ENCODE assay signal across 8 mouse cellular contexts in the genomic region with DNA sequence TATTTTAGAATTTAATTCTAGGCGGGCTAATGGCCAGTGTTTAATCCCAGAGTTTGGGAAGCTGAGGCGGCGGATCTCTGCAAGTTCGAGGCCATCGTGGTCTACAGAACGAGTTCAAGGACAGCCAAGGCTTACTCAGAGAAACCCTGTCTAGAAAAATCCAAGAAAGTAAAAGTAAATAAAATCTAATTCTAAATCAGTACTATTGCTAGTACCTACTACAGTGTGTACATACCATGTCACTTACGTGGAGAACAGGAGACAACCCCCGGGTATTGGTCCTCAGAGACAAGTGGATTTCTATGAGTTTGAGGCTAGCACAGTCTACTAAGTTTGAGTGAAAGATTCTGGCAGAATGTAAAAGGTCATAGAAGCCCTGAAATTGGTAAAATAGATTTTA. TPM values are rescaled to one million over a fixed set of nuclear protein-coding genes. Genes with fewer than 3 reads are reported as not detected.
DNase-seq lines count a peak whose midpoint lies in the region; ATAC-seq and TF ChIP-seq lines count a peak whose summit lies in the region.

No protein-coding gene starts in this region.

- peak overlapping the region; percentile 91 for H3K27ac ChIP-seq in heart, adult 2 months
- H3K27ac ChIP-seq in thymus, adult 2 months (ENCODE audit: control insufficient read depth, insufficient read depth, low read length), result peak overlapping the region; percentile 72
- peak overlapping the region; percentile 87 for H3K27ac ChIP-seq in liver, embryonic 12.5 days

- intact Hi-C loops in heart, adult 2 months (cut with DNase I), result no loop called here
- intact Hi-C loops in heart, postnatal 36 days (cut with DNase I), result no loop called here

- no peaks in the 10 kb centered on the region for H3K27me3 ChIP-seq in heart, adult 2 months (ENCODE audit: control insufficient read depth, insufficient read depth, low read length)
- H3K27me3 ChIP-seq in thymus, adult 2 months (ENCODE audit: control insufficient read depth, insufficient read depth, low read length), result no peaks in the 10 kb centered on the region
- no peaks in the 10 kb centered on the region for H3K27me3 ChIP-seq in liver, embryonic 12.5 days (replicated peaks)

- H3K4me3 ChIP-seq in heart, adult 2 months, result peak overlapping the region; percentile 88
- H3K4me3 ChIP-seq in thymus, adult 2 months (ENCODE audit: control insufficient read depth, insufficient read depth, low read length), result peak overlapping the region; percentile 78
- peak overlapping the region; percentile 89 for H3K4me3 ChIP-seq in liver, embryonic 12.5 days

- H3K36me3 ChIP-seq in heart, adult 2 months (ENCODE audit: control insufficient read depth, insufficient read depth, low read length), result peaks cover 6% of the 10 kb centered on the region; the same call in 1 of the 2 replicates
- H3K36me3 ChIP-seq in thymus, adult 2 months (ENCODE audit: control insufficient read depth, insufficient read depth, low read length), result peaks cover 15% of the 10 kb centered on the region
- H3K36me3 ChIP-seq in liver, embryonic 12.5 days, result peaks cover 27% of the 10 kb centered on the region

- no peak for DNase-seq in heart, adult 2 months
- no peak for DNase-seq in heart, postnatal 36 days
- no peak for DNase-seq in thymus, adult 2 months
- DNase-seq in thymus, postnatal 4 days, result no peak
- no peak for DNase-seq in right cerebral cortex, postnatal 25 days
- DNase-seq in kidney, adult 11 months, result no peak
- no peak for DNase-seq in gastrocnemius, adult 8-10 months (ENCODE audit: low spot score in 2 of 2)

- no peak for TF ChIP-seq EP300 in heart, adult 2 months (IDR thresholded peaks at IDR 0.05; ENCODE audit: insufficient read depth, low read depth, low read length)

- WGBS in heart, adult 2 months, result 31% methylated on average over 8 of the region's 8 CpGs
- WGBS in thymus, adult 2 months, result 32% methylated on average over 8 of the region's 8 CpGs
- 22% methylated on average over 8 of the region's 8 CpGs for WGBS in liver, embryonic 12.5 days (ENCODE audit: insufficient replicate concordance)

- no peak for TF ChIP-seq CTCF in heart, adult 2 months (IDR thresholded peaks at IDR 0.05)
- no peak for TF ChIP-seq CTCF in thymus, adult 2 months (IDR thresholded peaks at IDR 0.05; ENCODE audit: borderline replicate concordance, control insufficient read depth, extremely low read depth, insufficient read depth, low read length, poor library complexity)

- no peaks in the 10 kb centered on the region for H3K79me2 ChIP-seq in heart, adult 2 months (replicated peaks; ENCODE audit: control insufficient read depth, insufficient read depth, low read length)

- peaks cover 2% of the 10 kb centered on the region for H3K4me1 ChIP-seq in heart, adult 2 months (ENCODE audit: control insufficient read depth, insufficient read depth, low read length)
- peaks cover 5% of the 10 kb centered on the region; the same call in 1 of the 2 replicates for H3K4me1 ChIP-seq in thymus, adult 2 months (replicated peaks; ENCODE audit: control insufficient read depth, insufficient read depth, low read length)
- peaks cover 25% of the 10 kb centered on the region for H3K4me1 ChIP-seq in liver, embryonic 12.5 days

- no peak for ATAC-seq in liver, embryonic 12.5 days

- H3K9me3 ChIP-seq in liver, embryonic 12.5 days (replicated peaks), result no peaks in the 10 kb centered on the region

- peak overlapping the region; percentile 69 for H3K9ac ChIP-seq in heart, adult 2 months (ENCODE audit: low read depth, low read length)
- peak overlapping the region; percentile 85 for H3K9ac ChIP-seq in liver, embryonic 12.5 days

- peak overlapping the region; percentile 82 for H3K4me2 ChIP-seq in liver, embryonic 12.5 days

- no peak for TF ChIP-seq POLR2A in heart, adult 2 months (IDR thresholded peaks at IDR 0.05; ENCODE audit: insufficient read depth, low read depth, low read length)
- TF ChIP-seq POLR2A in thymus, adult 2 months (IDR thresholded peaks at IDR 0.05; ENCODE audit: control insufficient read depth, extremely low read depth, insufficient read depth, low read length, poor library complexity), result no peak

RNA-seq across cellular contexts. Expression of a gene that starts 0.5 kb away (rescaled TPM):
- 10 to 100 TPM; 12.0 TPM for total RNA-seq in heart, adult 2 months (2021)
- 2.5 and 4.2 TPM in 2 replicates for polyA plus RNA-seq in heart, adult 2 months (2012; rRNA removed)
- 10 to 100 TPM; 10.4 to 13.1 TPM for total RNA-seq in heart, postnatal 36 days (2021)
- polyA plus RNA-seq in thymus, adult 2 months (2012; rRNA removed), result 6.5 and 6.8 TPM in 2 replicates
- polyA plus RNA-seq in liver, embryonic 12.5 days (2016; fragmentation: Nextera tagmentation; extraction: Ambion mirVana), result 23.1 and 24.1 TPM in 2 replicates
- 1 to 10 TPM; 8.0 to 8.9 (median 8.4) TPM for total RNA-seq in gastrocnemius, adult 8-10 months (2022)

RNA-seq across cellular contexts. Expression of a gene that starts 8.6 kb away (rescaled TPM):
- total RNA-seq in heart, adult 2 months (2021), result 10 to 100 TPM; 47.1 to 50.7 TPM
- polyA plus RNA-seq in heart, adult 2 months (2012; rRNA removed), result 15.1 and 30.1 TPM in 2 replicates
- total RNA-seq in heart, postnatal 36 days (2021), result 10 to 100 TPM; 50.8 to 52.1 TPM
- 17.0 and 18.9 TPM in 2 replicates for polyA plus RNA-seq in thymus, adult 2 months (2012; rRNA removed)
- polyA plus RNA-seq in liver, embryonic 12.5 days (2016; fragmentation: Nextera tagmentation; extraction: Ambion mirVana), result 140 and 142 TPM in 2 replicates
- total RNA-seq in gastrocnemius, adult 8-10 months (2022), result 10 to 100 TPM; 54.8 to 66.4 (median 63.5) TPM

RNA-seq across cellular contexts. Expression of a gene that starts 10.0 kb away (rescaled TPM):
- total RNA-seq in heart, adult 2 months (2021), result 10 to 100 TPM; 14.4 to 15.6 TPM
- polyA plus RNA-seq in heart, adult 2 months (2012; rRNA removed), result 2.9 and 6.1 TPM in 2 replicates
- 10 to 100 TPM; 14.4 to 16.0 TPM for total RNA-seq in heart, postnatal 36 days (2021)
- polyA plus RNA-seq in thymus, adult 2 months (2012; rRNA removed), result 11.2 and 14.1 TPM in 2 replicates
- 21.0 and 22.9 TPM in 2 replicates for polyA plus RNA-seq in liver, embryonic 12.5 days (2016; fragmentation: Nextera tagmentation; extraction: Ambion mirVana)
- total RNA-seq in gastrocnemius, adult 8-10 months (2022), result 10 to 100 TPM in 1 of 4 experiments, 1 to 10 TPM in 3; 8.3 to 10.5 (median 9.3) TPM
